ENCODE assay signal across 21 mouse cellular contexts in the genomic region with DNA sequence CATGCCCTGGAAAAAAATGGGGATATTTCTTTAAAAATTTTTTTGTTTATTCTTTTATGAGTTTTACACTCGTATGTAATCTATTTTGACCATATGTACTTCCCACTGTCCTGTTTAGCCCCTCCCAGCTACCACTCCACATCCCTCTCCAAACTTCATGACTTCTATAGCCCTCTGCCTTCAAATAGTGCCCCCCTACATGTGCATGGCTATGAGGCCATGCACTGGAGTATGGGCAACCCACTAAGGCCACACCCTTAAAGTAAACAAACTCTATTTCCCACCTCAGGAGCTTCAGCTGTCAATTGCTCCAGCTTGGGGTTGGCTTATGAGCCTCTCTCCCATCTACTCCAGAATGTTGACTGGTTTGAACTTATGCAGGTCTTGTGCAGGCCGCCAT. TPM values are rescaled to one million over a fixed set of nuclear protein-coding genes. Genes with fewer than 3 reads are reported as not detected.
DNase-seq lines count a peak whose midpoint lies in the region; ATAC-seq lines count a peak whose summit lies in the region.
"Had no signal": no experiment of that assay in that cellular context is flagged by ENCODE, and none has a peak within 500 bp of the region (broad histone marks: within the 10 kb centered on the region; RNA-seq: fewer than 3 reads in every experiment).

No protein-coding gene starts in this region.

- peaks cover 18% of the 10 kb centered on the region for H3K4me1 ChIP-seq in forebrain, embryonic 15.5 days
- peaks cover 16% of the 10 kb centered on the region; the same call in 1 of the 2 replicates for H3K4me1 ChIP-seq in forebrain, embryonic 12.5 days
- peaks cover 15% of the 10 kb centered on the region for H3K4me1 ChIP-seq in hindbrain, embryonic 12.5 days
- peaks cover 13% of the 10 kb centered on the region; the same call in 1 of the 2 replicates for H3K4me1 ChIP-seq in hindbrain, embryonic 10.5 days (replicated peaks)
- H3K4me1 ChIP-seq in neural tube, embryonic 13.5 days (replicated peaks), result peaks cover 16% of the 10 kb centered on the region
- H3K4me1 ChIP-seq: embryonic facial prominence, embryonic 12.5 days; heart, embryonic 10.5 days; heart, embryonic 13.5 days had no signal

- WGBS in forebrain, embryonic 15.5 days, result 83% methylated on average over 2 of the region's 2 CpGs
- 87% methylated on average over 2 of the region's 2 CpGs for WGBS in forebrain, embryonic 12.5 days
- WGBS in hindbrain, embryonic 12.5 days, result 85% methylated on average over 2 of the region's 2 CpGs
- WGBS in hindbrain, embryonic 10.5 days, result 85% methylated on average over 2 of the region's 2 CpGs
- 87% methylated on average over 2 of the region's 2 CpGs for WGBS in neural tube, embryonic 13.5 days

- no peaks in the 10 kb centered on the region for H3K9me3 ChIP-seq in forebrain, embryonic 15.5 days
- no peaks in the 10 kb centered on the region for H3K9me3 ChIP-seq in forebrain, embryonic 12.5 days
- H3K9me3 ChIP-seq in hindbrain, embryonic 12.5 days (replicated peaks), result no peaks in the 10 kb centered on the region
- H3K9me3 ChIP-seq in hindbrain, embryonic 10.5 days, result no peaks in the 10 kb centered on the region
- no peaks in the 10 kb centered on the region for H3K9me3 ChIP-seq in neural tube, embryonic 13.5 days
- H3K9me3 ChIP-seq: embryonic facial prominence, embryonic 12.5 days; embryonic facial prominence, embryonic 15.5 days; heart, embryonic 10.5 days; heart, embryonic 13.5 days had no signal

- H3K4me3 ChIP-seq in forebrain, embryonic 15.5 days, result no peak overlapping the region
- H3K4me3 ChIP-seq in forebrain, embryonic 12.5 days (replicated peaks), result no peak overlapping the region
- H3K4me3 ChIP-seq in hindbrain, embryonic 12.5 days, result no peak overlapping the region
- no peak overlapping the region for H3K4me3 ChIP-seq in hindbrain, embryonic 10.5 days
- H3K4me3 ChIP-seq in neural tube, embryonic 13.5 days, result no peak overlapping the region
- H3K4me3 ChIP-seq: embryonic facial prominence, embryonic 12.5 days; embryonic facial prominence, embryonic 15.5 days; heart, adult 2 months; heart, embryonic 10.5 days; heart, embryonic 13.5 days had no signal

- no peaks in the 10 kb centered on the region for H3K36me3 ChIP-seq in forebrain, embryonic 15.5 days
- H3K36me3 ChIP-seq in forebrain, embryonic 12.5 days (replicated peaks), result no peaks in the 10 kb centered on the region
- H3K36me3 ChIP-seq in hindbrain, embryonic 12.5 days, result no peaks in the 10 kb centered on the region
- H3K36me3 ChIP-seq in hindbrain, embryonic 10.5 days, result no peaks in the 10 kb centered on the region
- H3K36me3 ChIP-seq in neural tube, embryonic 13.5 days, result no peaks in the 10 kb centered on the region
- H3K36me3 ChIP-seq: embryonic facial prominence, embryonic 12.5 days; embryonic facial prominence, embryonic 15.5 days; G1E; heart, embryonic 10.5 days; heart, embryonic 13.5 days had no signal

- peak overlapping the region; percentile 66; the same call in 1 of the 2 replicates for H3K27ac ChIP-seq in forebrain, embryonic 15.5 days (replicated peaks)
- H3K27ac ChIP-seq in forebrain, embryonic 12.5 days, result no peak overlapping the region
- peak overlapping the region; percentile 72; the same call in 1 of the 2 replicates for H3K27ac ChIP-seq in hindbrain, embryonic 12.5 days
- no peak overlapping the region for H3K27ac ChIP-seq in hindbrain, embryonic 10.5 days
- H3K27ac ChIP-seq in neural tube, embryonic 13.5 days (replicated peaks), result peak overlapping the region; percentile 69
- H3K27ac ChIP-seq: embryonic facial prominence, embryonic 12.5 days; embryonic facial prominence, embryonic 15.5 days; heart, adult 2 months; heart, embryonic 10.5 days; heart, embryonic 13.5 days had no signal

- no peak for DNase-seq in hindbrain, embryonic 10.5 days (ENCODE audit: low spot score)
- DNase-seq in neural tube, embryonic 10.5 days (ENCODE audit: extremely low spot score, low spot score), result no peak
- no peak for DNase-seq in spleen, adult 12 weeks (ENCODE audit: low spot score)
- DNase-seq: B cell, adult 2 months; gastrocnemius, postnatal 36 days; heart, adult 2 months; heart, postnatal 14 days; heart, postnatal 4 days; kidney, adult 2 months had no signal

- ATAC-seq in forebrain, embryonic 15.5 days (replicated peaks), result no peak
- no peak for ATAC-seq in forebrain, embryonic 12.5 days (ENCODE audit: low FRiP score)
- no peak for ATAC-seq in hindbrain, embryonic 12.5 days (ENCODE audit: low FRiP score)
- no peak for ATAC-seq in neural tube, embryonic 13.5 days (ENCODE audit: low read depth)
- ATAC-seq: intestine, postnatal 0 days; Patski had no signal

- no peaks in the 10 kb centered on the region for H3K27me3 ChIP-seq in forebrain, embryonic 15.5 days
- no peaks in the 10 kb centered on the region for H3K27me3 ChIP-seq in forebrain, embryonic 12.5 days
- H3K27me3 ChIP-seq in hindbrain, embryonic 12.5 days, result no peaks in the 10 kb centered on the region
- no peaks in the 10 kb centered on the region for H3K27me3 ChIP-seq in hindbrain, embryonic 10.5 days (ENCODE audit: insufficient read depth, poor library complexity, severe bottlenecking)
- H3K27me3 ChIP-seq in neural tube, embryonic 13.5 days, result no peaks in the 10 kb centered on the region
- H3K27me3 ChIP-seq: CH12.LX; embryonic facial prominence, embryonic 12.5 days; embryonic facial prominence, embryonic 15.5 days; heart, embryonic 13.5 days had no signal

- no peak overlapping the region for H3K4me2 ChIP-seq in forebrain, embryonic 15.5 days (replicated peaks)
- no peak overlapping the region for H3K4me2 ChIP-seq in forebrain, embryonic 12.5 days
- H3K4me2 ChIP-seq in hindbrain, embryonic 12.5 days (replicated peaks), result no peak overlapping the region
- H3K4me2 ChIP-seq in neural tube, embryonic 13.5 days, result no peak overlapping the region
- H3K4me2 ChIP-seq: embryonic facial prominence, embryonic 12.5 days; embryonic facial prominence, embryonic 15.5 days; heart, embryonic 13.5 days had no signal

- no peak overlapping the region for H3K9ac ChIP-seq in forebrain, embryonic 15.5 days (replicated peaks)
- no peak overlapping the region for H3K9ac ChIP-seq in forebrain, embryonic 12.5 days
- no peak overlapping the region for H3K9ac ChIP-seq in hindbrain, embryonic 12.5 days
- H3K9ac ChIP-seq in neural tube, embryonic 13.5 days, result no peak overlapping the region
- H3K9ac ChIP-seq: embryonic facial prominence, embryonic 12.5 days; embryonic facial prominence, embryonic 15.5 days; heart, embryonic 13.5 days had no signal

RNA-seq across cellular contexts. Expression of gene Begain, which starts 18.1 kb away (rescaled TPM):
- 19.2 and 20.2 TPM in 2 replicates for polyA plus RNA-seq in forebrain, embryonic 15.5 days (2015; fragmentation: Nextera tagmentation; extraction: Ambion mirVana)
- polyA plus RNA-seq in forebrain, embryonic 12.5 days (2016; fragmentation: Nextera tagmentation; extraction: Ambion mirVana), result 10.9 and 11.1 TPM in 2 replicates
- polyA plus RNA-seq in hindbrain, embryonic 12.5 days (2016; fragmentation: Nextera tagmentation; extraction: Ambion mirVana), result 21.2 and 23.5 TPM in 2 replicates
- polyA plus RNA-seq in hindbrain, embryonic 10.5 days (2016; fragmentation: Nextera tagmentation; extraction: Ambion mirVana), result 6.0 and 16.2 TPM in 2 replicates
- 25.0 and 25.5 TPM in 2 replicates for polyA plus RNA-seq in neural tube, embryonic 13.5 days (2015; fragmentation: Nextera tagmentation; extraction: Ambion mirVana)
- polyA plus RNA-seq: G1E had no signal

Comparison
In these comparisons a context has a peak if more than half of its experiments do, and no peak if none do; other contexts are left out.
1. H3K27ac ChIP-seq: peak in forebrain, embryonic 15.5 days (single experiment), hindbrain, embryonic 12.5 days (single experiment) and neural tube, embryonic 13.5 days (single experiment); none in forebrain, embryonic 12.5 days (single experiment) and hindbrain, embryonic 10.5 days (single experiment).